Mouse (Mus musculus) kidney, embryonic 15.5 days (tissue): ENCODE results near the gene L2hgdh. TPM values are rescaled to one million over a fixed set of nuclear protein-coding genes. Genes with fewer than 3 reads are reported as not detected.
A peak's percentile ranks its signal among the peaks of the same experiment; 100 is the strongest.

Source experiments
- ATAC-seq: fragments of 200-750 bp; cut with Nextera tagmentation; replicated peaks from 2 replicates; pipeline ENCODE4 v1.8.0; 2017; ENCODE audit warnings: moderate TSS enrichment; ENCODE audit not compliant: low FRiP score
- H3K27ac ChIP-seq: fragments of 300-500 bp; sonication (generic); 2 replicates; pipeline ENCODE4 v1.5.1; 2015; ENCODE audit warnings: mild to moderate bottlenecking, inconsistent platforms
- H3K27me3 ChIP-seq: fragments of 300-500 bp; sonication (generic); 2 replicates; pipeline ENCODE4 v1.6.1; 2015; ENCODE audit warnings: inconsistent platforms
- H3K36me3 ChIP-seq: fragments of 300-500 bp; sonication (generic); 2 replicates; pipeline ENCODE4 v1.6.1; 2015; ENCODE audit warnings: inconsistent platforms
- H3K4me1 ChIP-seq: fragments of 300-500 bp; sonication (generic); 2 replicates; pipeline ENCODE4 v1.6.1; 2015; ENCODE audit warnings: inconsistent platforms
- H3K4me2 ChIP-seq: fragments of 300-500 bp; sonication (generic); 2 replicates; pipeline ENCODE4 v1.6.1; 2015; ENCODE audit warnings: moderate library complexity, mild to moderate bottlenecking, inconsistent platforms
- H3K4me3 ChIP-seq: fragments of 300-500 bp; sonication (generic); replicated peaks from 2 replicates; pipeline ENCODE4 v1.5.1; 2015; ENCODE audit warnings: mild to moderate bottlenecking, inconsistent platforms
- H3K9ac ChIP-seq: fragments of 300-500 bp; sonication (generic); 2 replicates; pipeline ENCODE4 v1.6.1; 2015; ENCODE audit warnings: mild to moderate bottlenecking, inconsistent platforms
- H3K9me3 ChIP-seq: fragments of 300-500 bp; sonication (generic); replicated peaks from 2 replicates; pipeline ENCODE4 v1.6.1; 2016; ENCODE audit warnings: inconsistent platforms
- WGBS: fragments of 180-500 bp; shearing (Covaris S2); methylation state at CpG from one replicate; pipeline ENCODE4 v1.1.7; 2015; ENCODE audit warnings: mixed read lengths; 5-methylcytosine and 5-hydroxymethylcytosine counted together
- polyA plus RNA-seq: library from polyadenylated mRNA; unstranded; fragments of >200 nt; fragmentation: Nextera tagmentation; extraction: Ambion mirVana; gene quantifications from 2 replicates; pipeline ENCODE4 v1.2.1, GENCODE M21; 2015

L2hgdh gene
- polyA plus RNA-seq = 22.3 TPM in 2 replicates

DNA sequence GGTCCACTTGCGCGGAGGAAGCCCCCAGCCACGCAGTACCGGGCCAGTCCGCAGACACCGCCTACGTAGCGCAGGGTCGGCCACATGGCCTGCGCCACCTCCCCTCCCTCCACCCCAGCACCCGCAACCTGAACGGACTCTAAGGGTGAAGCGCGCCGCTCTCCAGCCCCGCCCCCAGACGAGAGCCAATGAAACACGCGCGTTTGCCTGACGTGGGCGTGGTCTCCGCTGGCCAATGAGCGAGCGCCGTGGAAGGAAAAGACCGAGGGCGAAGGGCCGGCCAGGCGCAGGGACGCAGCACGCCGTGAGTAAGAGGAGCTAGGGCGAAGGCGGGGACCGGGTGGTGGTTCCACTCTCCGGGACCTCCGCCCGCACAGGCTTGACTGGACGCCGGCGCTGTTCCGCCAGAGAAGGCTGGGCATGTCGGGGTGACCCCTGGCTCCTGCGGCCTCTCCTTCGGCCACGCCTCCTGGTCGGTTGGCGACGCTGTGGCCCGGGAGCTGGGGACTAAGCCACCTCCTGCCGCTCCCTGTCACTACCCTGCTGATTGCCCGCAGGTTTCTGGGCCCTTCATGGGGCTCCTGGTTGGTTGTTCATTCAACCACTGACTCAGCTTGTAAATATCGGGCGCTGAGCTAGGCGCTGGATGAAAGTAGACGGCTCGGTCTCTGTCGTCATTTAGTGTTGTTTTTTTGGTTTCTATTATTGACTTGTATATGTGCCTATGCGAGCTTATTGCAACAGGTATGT, at the start of gene L2hgdh, which contains the start of gene Atp5s:
Gene L2hgdh, minus strand, starts transcription at position 163 of the 750 bp plus-strand sequence.
Gene Atp5s, plus strand, starts transcription at position 240 of the 750 bp plus-strand sequence.
- Histone ChIP-seq H3K36me3 (peaks cover 15% of the 10 kb centered on the region), H3K9me3 (no peaks in the 10 kb centered on the region), H3K4me3 (peak within 1 kb of the TSS; percentile 88), H3K9ac (peak within 1 kb of the TSS; percentile 63), H3K27me3 (no peaks in the 10 kb centered on the region), H3K4me2 (peak within 1 kb of the TSS; percentile 88), H3K27ac (peak within 1 kb of the TSS; percentile 97), H3K4me1 (peaks cover 18% of the 10 kb centered on the region)
- WGBS = under 1% methylated on average over 60 of the region's 60 CpGs
- peak; percentile 97 for ATAC-seq

DNA sequence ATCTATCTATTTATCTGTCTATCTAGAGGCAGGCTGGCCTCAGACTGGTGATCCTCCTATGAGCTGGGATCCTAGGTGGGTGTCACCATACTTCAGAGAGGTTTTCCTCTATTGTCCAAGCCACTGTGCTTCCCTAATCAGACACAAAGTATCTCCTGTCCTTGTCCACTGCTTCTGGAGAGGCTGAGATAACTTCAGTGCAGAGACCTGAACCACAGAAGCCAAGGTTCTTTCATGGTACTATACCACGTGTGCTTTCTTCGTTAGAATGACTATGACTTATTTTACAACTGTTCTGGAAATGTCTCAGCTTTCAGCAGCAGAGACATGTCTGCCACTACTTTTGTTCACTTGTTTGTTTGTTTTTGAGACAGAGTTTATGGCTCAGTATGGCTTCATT, 44.2 kb upstream of the L2hgdh start:
- WGBS = 43% methylated on average over 2 of the region's 2 CpGs
- Histone ChIP-seq H3K9ac (no peak overlapping the region), H3K27me3 (no peaks in the 10 kb centered on the region), H3K36me3 (no peaks in the 10 kb centered on the region), H3K4me3 (no peak overlapping the region), H3K9me3 (no peaks in the 10 kb centered on the region; the same call in 1 of the 2 replicates), H3K4me1 (peaks cover 31% of the 10 kb centered on the region), H3K4me2 (no peak overlapping the region), H3K27ac (no peak overlapping the region)
- ATAC-seq = no peak

- Histone ChIP-seq H3K27me3 (no peaks in the 10 kb centered on the region), H3K4me1 (peaks cover 31% of the 10 kb centered on the region), H3K4me3 (no peak overlapping the region), H3K36me3 (no peaks in the 10 kb centered on the region), H3K4me2 (no peak overlapping the region), H3K9me3 (no peaks in the 10 kb centered on the region; the same call in 1 of the 2 replicates), H3K9ac (no peak overlapping the region), H3K27ac (peak overlapping the region; percentile 41; the same call in 1 of the 2 replicates)
- no peak for ATAC-seq
- 51% methylated on average over 9 of the region's 9 CpGs for WGBS
Measured at GRCm38 (mm10) chr12:69767476-69768258, 43.0 kb upstream of the L2hgdh start.

DNA sequence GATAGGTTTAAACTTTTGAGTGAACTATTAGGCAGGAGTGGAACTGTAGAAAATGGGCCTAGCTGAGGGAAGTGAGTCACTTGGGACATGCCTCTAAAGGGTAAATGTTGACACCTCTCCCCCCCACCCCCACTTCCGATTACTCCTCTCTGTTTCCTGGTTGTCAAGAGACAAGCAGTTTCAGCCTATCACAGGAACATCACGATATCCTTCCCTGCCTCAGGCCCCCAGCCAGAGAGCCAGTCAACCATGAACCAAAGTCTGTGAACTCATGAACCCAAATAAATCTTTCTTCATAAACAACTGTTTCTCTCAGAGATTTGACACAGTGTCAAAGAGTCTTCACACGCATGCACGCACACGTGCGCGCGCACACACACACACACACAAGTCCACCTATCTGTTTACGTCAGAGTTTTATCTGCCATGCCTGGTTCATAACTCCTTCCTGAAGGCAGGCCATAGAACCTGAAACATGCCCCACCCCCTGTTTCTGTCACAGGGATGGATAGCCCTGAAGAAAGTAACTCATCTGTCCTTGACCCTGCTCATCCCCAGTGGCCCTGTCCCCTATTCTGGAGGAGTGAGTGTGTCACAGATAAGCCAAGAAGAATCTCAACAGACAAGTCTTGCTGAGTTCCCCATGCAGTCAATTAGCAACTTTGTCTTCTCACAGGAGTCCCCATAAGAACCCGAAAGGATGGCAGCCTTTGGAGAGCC, 41.7 kb upstream of the L2hgdh start:
- Histone ChIP-seq H3K4me3 (no peak overlapping the region), H3K27ac (peak overlapping the region; percentile 22; the same call in 1 of the 2 replicates), H3K9me3 (no peaks in the 10 kb centered on the region; the same call in 1 of the 2 replicates), H3K4me2 (no peak overlapping the region), H3K4me1 (peaks cover 27% of the 10 kb centered on the region), H3K36me3 (no peaks in the 10 kb centered on the region), H3K9ac (no peak overlapping the region), H3K27me3 (no peaks in the 10 kb centered on the region)
- WGBS = 50% methylated on average over 10 of the region's 10 CpGs
- ATAC-seq = peak; percentile 55

GRCm38 (mm10) chr12:69765543-69765942, 40.9 kb upstream of the L2hgdh start:
- Histone ChIP-seq H3K27me3 (no peaks in the 10 kb centered on the region), H3K9me3 (no peaks in the 10 kb centered on the region; the same call in 1 of the 2 replicates), H3K4me2 (no peak overlapping the region), H3K4me1 (peaks cover 35% of the 10 kb centered on the region), H3K4me3 (no peak overlapping the region), H3K36me3 (no peaks in the 10 kb centered on the region), H3K27ac (peak overlapping the region; percentile 22), H3K9ac (no peak overlapping the region)
- WGBS = 76% methylated on average over 9 of the region's 9 CpGs
- no peak for ATAC-seq

DNA sequence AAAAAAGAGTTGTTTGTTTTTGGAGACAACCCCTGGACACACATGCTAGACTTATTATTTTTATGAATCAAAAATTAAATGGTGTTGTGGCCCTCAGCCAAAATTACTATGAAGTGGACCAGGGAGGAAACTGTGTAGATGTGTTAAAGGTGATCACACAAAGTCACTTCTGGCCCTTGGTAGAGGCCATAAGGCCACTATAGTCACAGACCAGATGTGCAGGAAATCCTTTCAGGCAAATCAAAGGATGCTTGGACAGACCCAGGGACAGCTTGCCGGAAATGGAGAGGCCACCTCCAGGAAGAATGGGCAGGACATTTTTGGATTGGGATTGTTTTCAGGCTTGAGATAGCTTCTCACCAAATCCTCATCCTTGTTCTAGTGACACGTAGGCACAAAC, 36.9 kb upstream of the L2hgdh start:
- Histone ChIP-seq H3K4me1 (peaks cover 51% of the 10 kb centered on the region), H3K9me3 (no peaks in the 10 kb centered on the region), H3K9ac (no peak overlapping the region), H3K36me3 (no peaks in the 10 kb centered on the region), H3K4me3 (no peak overlapping the region), H3K27me3 (no peaks in the 10 kb centered on the region), H3K4me2 (no peak overlapping the region), H3K27ac (peak overlapping the region; percentile 75)
- ATAC-seq = no peak
- WGBS = 75% methylated on average over 2 of the region's 2 CpGs

- Histone ChIP-seq H3K4me2 (no peak overlapping the region), H3K4me3 (no peak overlapping the region), H3K4me1 (peaks cover 48% of the 10 kb centered on the region), H3K27ac (peak overlapping the region; percentile 75), H3K9ac (no peak overlapping the region), H3K9me3 (no peaks in the 10 kb centered on the region), H3K27me3 (no peaks in the 10 kb centered on the region), H3K36me3 (no peaks in the 10 kb centered on the region)
- no peak for ATAC-seq
- WGBS = 73% methylated on average over 20 of the region's 20 CpGs
Measured at GRCm38 (mm10) chr12:69760743-69761406, 36.2 kb upstream of the L2hgdh start.

GRCm38 (mm10) chr12:69760014-69760413, 35.3 kb upstream of the L2hgdh start:
- Histone ChIP-seq H3K9me3 (no peaks in the 10 kb centered on the region), H3K27ac (peak overlapping the region; percentile 90), H3K4me1 (peaks cover 42% of the 10 kb centered on the region), H3K4me2 (no peak overlapping the region), H3K36me3 (no peaks in the 10 kb centered on the region), H3K4me3 (no peak overlapping the region), H3K9ac (no peak overlapping the region), H3K27me3 (no peaks in the 10 kb centered on the region)
- ATAC-seq = no peak
- 14% methylated on average over 6 of the region's 6 CpGs for WGBS

DNA sequence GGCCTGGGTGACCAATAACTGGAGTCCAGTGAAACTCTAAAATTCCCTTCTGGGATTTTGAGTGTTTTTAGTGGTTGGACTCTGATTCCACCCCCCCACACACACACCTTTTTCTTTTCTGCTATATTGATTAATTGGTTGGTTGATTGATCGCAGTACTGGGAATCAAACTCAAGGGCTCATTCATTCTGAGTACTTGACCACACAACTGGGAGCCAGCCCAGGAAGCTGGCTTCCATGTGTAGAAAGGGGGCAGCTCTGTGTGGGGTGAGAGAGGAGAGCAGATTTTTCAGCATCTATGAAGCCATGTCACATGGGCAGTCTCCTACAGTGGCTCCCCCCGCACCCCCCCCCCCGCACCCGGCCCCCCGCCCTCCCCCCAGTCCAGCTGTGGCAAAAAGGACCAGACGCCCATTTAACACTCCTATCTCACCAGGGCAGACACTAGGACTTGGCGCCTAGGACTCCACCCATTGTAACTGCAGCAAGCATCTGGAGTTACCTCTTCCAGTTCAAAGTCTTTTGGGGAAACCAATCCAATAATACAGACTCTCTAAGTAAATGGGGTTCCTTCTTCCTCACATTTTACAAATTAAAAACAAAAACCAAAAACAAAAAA, 34.7 kb upstream of the L2hgdh start:
- peak; percentile 62; the same call in 1 of the 2 replicates for ATAC-seq

GRCm38 (mm10) chr12:69758221-69759185, 33.8 kb upstream of the L2hgdh start:
- no peaks in the 10 kb centered on the region for H3K36me3 ChIP-seq
- H3K4me2 ChIP-seq = peak overlapping the region; percentile 61
- H3K4me1 ChIP-seq = peaks cover 42% of the 10 kb centered on the region
- H3K27ac ChIP-seq = peak overlapping the region; percentile 90
- 6% methylated on average over 22 of the region's 22 CpGs for WGBS
- H3K9me3 ChIP-seq = no peaks in the 10 kb centered on the region
- no peaks in the 10 kb centered on the region for H3K27me3 ChIP-seq
- peak overlapping the region; percentile 23; the same call in 1 of the 2 replicates for H3K9ac ChIP-seq
- peak; percentile 58 for ATAC-seq
- H3K4me3 ChIP-seq = peak overlapping the region; percentile 30

More for the DNA sequence above, 34.7 kb upstream of the L2hgdh start:
- H3K36me3 ChIP-seq = no peaks in the 10 kb centered on the region
- 43% methylated on average over 7 of the region's 7 CpGs for WGBS
- no peak overlapping the region for H3K4me3 ChIP-seq
- H3K27me3 ChIP-seq = no peaks in the 10 kb centered on the region
- H3K9ac ChIP-seq = no peak overlapping the region
- peaks cover 42% of the 10 kb centered on the region for H3K4me1 ChIP-seq
- H3K9me3 ChIP-seq = no peaks in the 10 kb centered on the region
- H3K4me2 ChIP-seq = peak overlapping the region; percentile 61
- peak overlapping the region; percentile 90 for H3K27ac ChIP-seq
